Mouse (Mus musculus) heart, embryonic 10.5 days (tissue): ENCODE measurements around the gene Faah. TPM values are rescaled to one million over a fixed set of nuclear protein-coding genes. Genes with fewer than 3 reads are reported as not detected.

ENCODE experiments used
- DNase-seq: peaks from one replicate; pipeline ENCODE4 v3.0.0-alpha.2; 2017; ENCODE audit warnings: low spot score
- H3K27ac ChIP-seq: fragments of 300-500 bp; sonication (generic); 2 replicates; pipeline ENCODE4 v1.5.1; 2016; ENCODE audit warnings: mild to moderate bottlenecking
- H3K27me3 ChIP-seq: fragments of 300-500 bp; sonication (generic); 2 replicates; pipeline ENCODE4 v1.6.1; 2016; ENCODE audit warnings: mild to moderate bottlenecking; ENCODE audit not compliant: poor library complexity, insufficient read depth, severe bottlenecking
- H3K36me3 ChIP-seq: fragments of 300-500 bp; sonication (generic); 2 replicates; pipeline ENCODE4 v1.6.1; 2016; ENCODE audit warnings: mild to moderate bottlenecking, moderate library complexity
- H3K4me1 ChIP-seq: fragments of 300-500 bp; sonication (generic); 2 replicates; pipeline ENCODE4 v1.6.1; 2016; ENCODE audit warnings: mild to moderate bottlenecking
- H3K4me3 ChIP-seq: fragments of 300-500 bp; sonication (generic); 2 replicates; pipeline ENCODE4 v1.5.1; 2016; ENCODE audit warnings: mild to moderate bottlenecking, moderate library complexity
- H3K9me3 ChIP-seq: fragments of 300-500 bp; sonication (generic); 2 replicates; pipeline ENCODE4 v1.6.1; 2016; ENCODE audit warnings: mild to moderate bottlenecking, moderate library complexity
- WGBS: fragments of 180-500 bp; shearing (Covaris S2); methylation state at CpG from one replicate; pipeline ENCODE4 v1.1.7; 2016; 5-methylcytosine and 5-hydroxymethylcytosine counted together
- polyA plus RNA-seq: library from polyadenylated mRNA; unstranded; fragments of >200 nt; fragmentation: Nextera tagmentation; extraction: Ambion mirVana; gene quantifications from 2 replicates; pipeline ENCODE4 v1.2.1, GENCODE M21; 2016

The Faah gene
- polyA plus RNA-seq, 1 experiment from 2014 or later: 1.7 TPM

GRCm38 (mm10) chr4:115989382-115989781 lies 28.3 kb downstream of the Faah start:
- Histone ChIP-seq H3K4me1 (peaks cover 6% of the 10 kb centered on the region), H3K4me3 (no peak overlapping the region), H3K27me3 (peaks cover 19% of the 10 kb centered on the region; the same call in 1 of the 2 replicates), H3K27ac (no peak overlapping the region), H3K9me3 (no peaks in the 10 kb centered on the region), H3K36me3 (no peaks in the 10 kb centered on the region)
- no peak for DNase-seq
- 76% methylated on average over 7 of the region's 7 CpGs for WGBS

- H3K27me3 ChIP-seq: peaks cover 19% of the 10 kb centered on the region; the same call in 1 of the 2 replicates
- no peak overlapping the region for H3K27ac ChIP-seq
- no peak overlapping the region for H3K4me3 ChIP-seq
- no peak for DNase-seq
- no peaks in the 10 kb centered on the region for H3K9me3 ChIP-seq
- peaks cover 9% of the 10 kb centered on the region for H3K4me1 ChIP-seq
- H3K36me3 ChIP-seq: no peaks in the 10 kb centered on the region
- 60% methylated on average over 5 of the region's 5 CpGs for WGBS
Observed at GRCm38 (mm10) chr4:115987858-115988530, 29.7 kb downstream of the Faah start.

GRCm38 (mm10) chr4:115987436-115987835 lies 30.3 kb downstream of the Faah start:
- Histone ChIP-seq H3K4me3 (no peak overlapping the region), H3K9me3 (no peaks in the 10 kb centered on the region), H3K36me3 (no peaks in the 10 kb centered on the region), H3K4me1 (peaks cover 9% of the 10 kb centered on the region), H3K27me3 (peaks cover 24% of the 10 kb centered on the region; the same call in 1 of the 2 replicates), H3K27ac (no peak overlapping the region)
- WGBS: 71% methylated on average over 1 of the region's 1 CpGs
- DNase-seq: no peak

GRCm38 (mm10) chr4:115984967-115985366 lies 32.8 kb downstream of the Faah start:
- peaks cover 48% of the 10 kb centered on the region for H3K27me3 ChIP-seq
- WGBS: 31% methylated on average over 8 of the region's 8 CpGs
- no peak for DNase-seq

GRCm38 (mm10) chr4:115984111-115984510 lies 33.6 kb downstream of the Faah start:
- Histone ChIP-seq H3K36me3 (no peaks in the 10 kb centered on the region), H3K4me3 (no peak overlapping the region; the same call in 1 of the 2 replicates), H3K9me3 (no peaks in the 10 kb centered on the region), H3K4me1 (peaks cover 15% of the 10 kb centered on the region), H3K27me3 (peaks cover 57% of the 10 kb centered on the region), H3K27ac (no peak overlapping the region)
- peak; percentile 91 for DNase-seq
- 3% methylated on average over 13 of the region's 13 CpGs for WGBS

More at GRCm38 (mm10) chr4:115984967-115985366, 32.8 kb downstream of the Faah start:
- H3K4me1 ChIP-seq: peaks cover 9% of the 10 kb centered on the region
- H3K4me3 ChIP-seq: 0 out of 2 replicates have a peak overlapping the region, but pooled peaks have one; percentile 5
- H3K36me3 ChIP-seq: no peaks in the 10 kb centered on the region
- no peaks in the 10 kb centered on the region for H3K9me3 ChIP-seq
- no peak overlapping the region for H3K27ac ChIP-seq

- peak; percentile 87 for DNase-seq
- no peak overlapping the region for H3K27ac ChIP-seq
- peaks cover 16% of the 10 kb centered on the region for H3K4me1 ChIP-seq
- H3K27me3 ChIP-seq: peaks cover 75% of the 10 kb centered on the region
- H3K36me3 ChIP-seq: no peaks in the 10 kb centered on the region
- no peak overlapping the region for H3K4me3 ChIP-seq
- under 1% methylated on average over 8 of the region's 8 CpGs for WGBS
- no peaks in the 10 kb centered on the region for H3K9me3 ChIP-seq
Observed at GRCm38 (mm10) chr4:115980676-115981075, 37.0 kb downstream of the Faah start.

GRCm38 (mm10) chr4:115979437-115979836 lies 38.3 kb downstream of the Faah start:
- peaks cover 85% of the 10 kb centered on the region for H3K27me3 ChIP-seq
- H3K4me3 ChIP-seq: peak overlapping the region; percentile 52
- H3K4me1 ChIP-seq: peaks cover 11% of the 10 kb centered on the region
- WGBS: under 1% methylated on average over 39 of the region's 39 CpGs
- no peaks in the 10 kb centered on the region for H3K36me3 ChIP-seq
- DNase-seq: no peak
- H3K9me3 ChIP-seq: no peaks in the 10 kb centered on the region
- no peak overlapping the region for H3K27ac ChIP-seq

GRCm38 (mm10) chr4:115978911-115979310 lies 38.8 kb downstream of the Faah start:
- DNase-seq: no peak
- peaks cover 7% of the 10 kb centered on the region for H3K4me1 ChIP-seq
- no peak overlapping the region for H3K27ac ChIP-seq
- H3K9me3 ChIP-seq: no peaks in the 10 kb centered on the region
- no peaks in the 10 kb centered on the region for H3K36me3 ChIP-seq
- H3K4me3 ChIP-seq: 0 out of 2 replicates have a peak overlapping the region, but pooled peaks have one; percentile 52
- WGBS: 7% methylated on average over 4 of the region's 4 CpGs
- peaks cover 90% of the 10 kb centered on the region for H3K27me3 ChIP-seq

GRCm38 (mm10) chr4:115972543-115972942 lies 45.2 kb downstream of the Faah start:
- H3K4me1 ChIP-seq: no peaks in the 10 kb centered on the region
- no peaks in the 10 kb centered on the region for H3K9me3 ChIP-seq
- no peak for DNase-seq
- no peaks in the 10 kb centered on the region for H3K36me3 ChIP-seq
- no peak overlapping the region for H3K27ac ChIP-seq
- H3K4me3 ChIP-seq: no peak overlapping the region
- peaks cover 99% of the 10 kb centered on the region for H3K27me3 ChIP-seq
- 46% methylated on average over 24 of the region's 24 CpGs for WGBS

- H3K9me3 ChIP-seq: no peaks in the 10 kb centered on the region
- peaks cover 23% of the 10 kb centered on the region for H3K4me1 ChIP-seq
- no peak overlapping the region for H3K4me3 ChIP-seq
- no peak for DNase-seq
- no peak overlapping the region for H3K27ac ChIP-seq
- H3K27me3 ChIP-seq: peaks cover 100% of the 10 kb centered on the region
- WGBS: 11% methylated on average over 5 of the region's 5 CpGs
- H3K36me3 ChIP-seq: no peaks in the 10 kb centered on the region
Observed at GRCm38 (mm10) chr4:115964446-115964845, 53.3 kb downstream of the Faah start.

- Histone ChIP-seq H3K27me3 (peaks cover 100% of the 10 kb centered on the region), H3K4me1 (peaks cover 23% of the 10 kb centered on the region)
- WGBS: 9% methylated on average over 6 of the region's 6 CpGs
Observed at GRCm38 (mm10) chr4:115963751-115964150, 54.0 kb downstream of the Faah start.

GRCm38 (mm10) chr4:115962671-115963412 lies 54.9 kb downstream of the Faah start:
- Histone ChIP-seq H3K36me3 (no peaks in the 10 kb centered on the region), H3K27ac (peak overlapping the region; percentile 75), H3K4me3 (peak overlapping the region; percentile 75), H3K27me3 (peaks cover 99% of the 10 kb centered on the region), H3K9me3 (no peaks in the 10 kb centered on the region), H3K4me1 (peaks cover 23% of the 10 kb centered on the region)
- no peak for DNase-seq
- WGBS: under 1% methylated on average over 79 of the region's 79 CpGs

More at GRCm38 (mm10) chr4:115963751-115964150, 54.0 kb downstream of the Faah start:
- no peak overlapping the region for H3K27ac ChIP-seq
- DNase-seq: no peak
- no peaks in the 10 kb centered on the region for H3K36me3 ChIP-seq
- peak overlapping the region; percentile 75; the same call in 1 of the 2 replicates for H3K4me3 ChIP-seq
- no peaks in the 10 kb centered on the region for H3K9me3 ChIP-seq

- Histone ChIP-seq H3K4me1 (peaks cover 23% of the 10 kb centered on the region), H3K9me3 (no peaks in the 10 kb centered on the region), H3K27me3 (peaks cover 99% of the 10 kb centered on the region), H3K27ac (no peak overlapping the region), H3K36me3 (no peaks in the 10 kb centered on the region), H3K4me3 (peak overlapping the region; percentile 75; the same call in 1 of the 2 replicates)
- no peak for DNase-seq
- WGBS: 12% methylated on average over 7 of the region's 7 CpGs
Observed at GRCm38 (mm10) chr4:115961991-115962390, 55.7 kb downstream of the Faah start.
